Mouse (Mus musculus) thymus, postnatal 0 days (tissue): ENCODE measurements around the gene Yif1b. TPM values are rescaled to one million over a fixed set of nuclear protein-coding genes. Genes with fewer than 3 reads are reported as not detected.

Experiments used
- DNase-seq: peaks from one replicate; pipeline ENCODE4 v3.0.0-alpha.2; 2015; ENCODE audit warnings: low spot score
- polyA plus RNA-seq: library from polyadenylated mRNA; unstranded; fragments of >200 nt; fragmentation: Nextera tagmentation; extraction: Ambion mirVana; gene quantifications from 2 replicates; pipeline ENCODE4 v1.2.1, GENCODE M21; 2015

Yif1b gene
- polyA plus RNA-seq, 1 experiment from 2014 or later, result 76.4 TPM

GRCm38 (mm10) chr7:29279924-29280323 is 41.8 kb downstream of the Yif1b start:
- no peak for DNase-seq

- peak; percentile 73 for DNase-seq
Measured at GRCm38 (mm10) chr7:29280801-29281200, 42.7 kb downstream of the Yif1b start.

DNA sequence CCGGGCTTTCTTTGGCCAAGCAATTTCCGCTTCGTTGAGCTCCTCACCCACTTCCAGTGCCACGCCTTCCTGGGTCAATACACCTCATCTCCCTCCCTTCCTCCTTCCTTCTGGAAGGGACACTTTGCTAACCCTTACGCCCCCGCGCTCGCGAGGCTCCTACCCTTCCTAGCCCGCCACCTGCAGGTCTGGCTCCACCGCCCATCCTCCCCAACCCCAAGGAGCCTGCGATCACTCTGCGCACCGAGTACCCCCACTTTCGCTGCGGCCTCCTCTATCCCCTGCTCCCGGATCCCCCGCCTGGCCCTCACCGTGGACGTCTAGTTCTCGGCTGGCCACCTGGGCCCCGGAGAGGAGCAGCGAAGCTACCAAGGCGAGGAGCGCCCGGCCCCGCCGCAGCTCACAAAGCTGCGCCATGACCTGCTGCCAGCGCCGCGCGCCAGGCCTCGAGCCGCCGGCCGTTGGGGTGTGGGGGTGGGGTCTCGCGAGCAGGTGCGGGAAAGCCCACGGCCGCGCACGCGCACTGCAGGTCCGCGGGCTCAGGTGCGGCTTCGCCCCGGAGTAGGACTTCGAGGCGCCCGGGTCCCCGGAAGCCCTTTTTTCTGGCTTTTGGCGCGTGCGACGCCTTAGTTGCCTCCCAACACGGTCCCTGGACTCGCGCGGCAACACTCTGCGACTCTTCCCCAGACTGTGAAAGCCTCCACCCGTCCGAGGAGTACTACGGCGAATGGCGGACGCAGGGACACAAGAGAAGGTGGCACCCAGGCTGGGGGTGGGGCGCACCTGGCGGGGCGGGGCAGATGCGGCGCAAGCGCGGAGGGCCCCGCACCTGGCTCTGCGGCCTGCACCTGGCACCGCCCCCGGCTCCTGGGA is 43.3 kb downstream of the Yif1b start, which contains the start of gene Spint2:
Spint2 (minus strand) TSS at position 712 of the 873 bp plus-strand sequence.
- DNase-seq, result peak; percentile 86

GRCm38 (mm10) chr7:29282074-29282554 is 44.0 kb downstream of the Yif1b start:
- no peak for DNase-seq

DNA sequence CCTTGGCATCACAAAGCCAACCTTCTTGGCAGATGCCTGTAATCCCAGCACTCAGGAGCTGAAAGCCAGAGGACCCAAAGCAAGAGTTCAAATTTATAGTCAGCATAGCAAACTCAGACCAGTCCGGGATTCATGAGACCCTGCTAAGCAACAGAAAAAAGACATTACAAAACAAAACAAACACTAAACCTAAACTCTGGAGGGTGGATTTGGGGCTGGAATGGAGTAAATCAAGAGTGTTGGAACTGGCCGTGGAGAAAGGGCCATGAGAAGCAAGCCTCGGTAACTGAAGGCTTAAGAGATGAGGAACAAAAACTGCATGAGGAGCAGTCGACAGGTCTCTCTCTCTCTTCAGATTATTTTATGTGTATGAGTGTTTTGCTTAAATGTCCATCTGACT is 45.7 kb downstream of the Yif1b start:
- DNase-seq, result no peak

GRCm38 (mm10) chr7:29284523-29284922 is 46.4 kb downstream of the Yif1b start:
- DNase-seq, result no peak

DNA sequence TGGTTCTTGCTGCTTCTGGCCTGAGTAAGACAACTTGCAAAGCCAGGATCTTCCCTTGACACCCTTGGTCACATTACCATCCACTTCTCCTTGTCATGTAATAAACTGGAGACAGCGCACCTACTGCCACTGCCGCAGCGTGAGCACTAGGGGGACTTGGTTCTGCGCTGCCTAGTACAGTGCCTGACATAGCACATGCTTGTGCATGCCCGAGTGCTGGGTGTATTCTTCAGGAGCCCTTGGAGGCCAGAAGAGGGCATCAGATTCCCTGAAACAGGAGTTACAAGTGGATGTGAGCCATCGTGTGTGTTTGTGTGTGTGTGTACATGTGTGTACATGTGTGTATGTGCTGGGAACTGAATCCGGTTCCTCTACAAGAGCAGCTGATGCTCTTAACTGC is 49.4 kb downstream of the Yif1b start:
- DNase-seq, result no peak

GRCm38 (mm10) chr7:29288079-29288478 is 50.0 kb downstream of the Yif1b start:
- no peak for DNase-seq

DNA sequence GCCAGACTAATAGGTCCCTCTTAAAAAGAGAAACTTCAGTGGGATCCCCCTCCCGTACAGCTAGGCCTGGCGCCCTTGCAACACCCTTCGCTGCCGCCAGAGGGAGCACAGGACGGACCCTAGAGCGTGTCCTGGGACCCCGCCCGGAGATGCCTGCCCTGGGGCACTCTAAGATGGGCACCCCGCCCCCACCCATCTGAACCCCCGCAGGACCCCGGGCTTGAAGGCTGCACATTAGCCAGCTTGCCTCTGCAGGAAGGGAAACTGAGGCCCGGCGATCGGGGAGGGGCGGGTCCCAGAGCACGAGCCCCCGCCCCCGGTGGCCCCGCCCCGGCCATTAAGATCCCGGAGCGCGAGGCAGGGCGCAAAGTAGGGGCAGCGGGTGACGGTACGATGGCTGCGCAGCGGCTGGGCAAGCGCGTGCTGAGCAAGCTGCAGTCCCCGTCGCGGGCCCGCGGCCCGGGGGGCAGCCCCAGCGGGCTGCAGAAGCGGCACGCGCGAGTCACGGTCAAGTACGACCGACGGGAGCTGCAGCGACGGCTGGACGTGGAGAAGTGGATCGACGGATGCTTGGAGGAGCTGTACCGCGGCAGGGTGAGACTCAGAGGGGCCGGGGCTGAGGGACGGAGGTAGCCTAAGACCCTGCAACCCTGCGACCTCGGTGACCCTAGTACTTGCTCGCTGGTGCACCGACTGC is 51.0 kb downstream of the Yif1b start, which contains the start of gene Ppp1r14a:
Ppp1r14a (plus strand) TSS at position 367 of the 697 bp plus-strand sequence.
- DNase-seq, result peak; percentile 72

DNA sequence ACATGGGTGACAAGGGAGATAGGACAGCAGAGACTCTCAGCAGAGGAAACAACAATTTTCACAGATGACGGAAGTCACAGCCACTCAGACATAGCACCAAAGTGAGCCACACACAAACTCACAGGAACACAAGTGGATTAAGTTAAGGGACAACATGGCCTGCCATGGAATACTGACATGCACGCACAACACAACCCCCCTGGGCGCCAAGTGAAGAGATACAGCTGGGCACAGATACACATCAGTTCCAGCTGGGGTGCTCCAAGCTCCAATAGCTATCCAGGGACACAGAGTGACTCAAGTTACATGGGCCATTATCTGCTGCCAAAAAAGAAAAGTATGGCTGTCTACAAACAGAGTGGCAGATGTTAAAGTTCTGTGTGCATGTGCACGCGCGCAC is 51.7 kb downstream of the Yif1b start:
- DNase-seq, result no peak

DNA sequence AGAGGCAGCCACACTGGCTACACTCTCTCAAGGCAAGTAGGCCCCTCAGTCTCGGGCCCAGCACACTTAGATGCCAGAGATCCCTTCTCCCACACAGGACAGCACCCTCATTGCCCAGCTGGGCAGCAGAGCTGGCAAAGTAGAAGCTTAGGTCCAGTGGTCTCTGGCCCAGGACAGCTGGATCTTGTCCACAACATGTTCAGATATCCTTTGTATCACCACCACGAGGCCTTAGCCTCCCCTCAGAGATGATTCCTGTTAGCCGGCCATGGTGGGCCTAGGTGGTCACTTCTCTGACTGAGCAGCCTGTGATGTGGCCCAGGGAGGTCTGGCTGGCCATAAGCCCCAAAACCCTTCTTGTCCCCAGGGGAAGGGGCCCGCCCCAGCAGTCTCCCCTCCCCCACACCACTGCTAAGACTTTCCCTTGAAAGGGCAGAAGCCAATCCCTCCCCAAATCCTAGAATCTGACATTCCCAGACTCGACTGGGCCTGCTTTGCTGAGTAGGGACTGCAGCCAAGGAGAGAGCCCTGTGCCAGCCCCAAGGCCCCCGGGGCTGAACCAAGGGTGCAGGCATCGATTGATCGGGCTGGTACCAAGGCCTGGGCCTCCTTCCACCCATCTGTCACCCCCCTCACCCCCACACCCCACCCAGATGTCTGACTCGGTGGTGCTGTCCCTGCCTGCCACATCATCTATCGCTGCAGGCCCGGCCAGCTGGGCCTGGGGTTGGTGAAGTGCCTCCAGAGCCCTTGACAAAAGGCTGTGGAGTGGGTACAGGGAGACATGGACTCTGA is 52.8 kb downstream of the Yif1b start:
- no peak for DNase-seq

DNA sequence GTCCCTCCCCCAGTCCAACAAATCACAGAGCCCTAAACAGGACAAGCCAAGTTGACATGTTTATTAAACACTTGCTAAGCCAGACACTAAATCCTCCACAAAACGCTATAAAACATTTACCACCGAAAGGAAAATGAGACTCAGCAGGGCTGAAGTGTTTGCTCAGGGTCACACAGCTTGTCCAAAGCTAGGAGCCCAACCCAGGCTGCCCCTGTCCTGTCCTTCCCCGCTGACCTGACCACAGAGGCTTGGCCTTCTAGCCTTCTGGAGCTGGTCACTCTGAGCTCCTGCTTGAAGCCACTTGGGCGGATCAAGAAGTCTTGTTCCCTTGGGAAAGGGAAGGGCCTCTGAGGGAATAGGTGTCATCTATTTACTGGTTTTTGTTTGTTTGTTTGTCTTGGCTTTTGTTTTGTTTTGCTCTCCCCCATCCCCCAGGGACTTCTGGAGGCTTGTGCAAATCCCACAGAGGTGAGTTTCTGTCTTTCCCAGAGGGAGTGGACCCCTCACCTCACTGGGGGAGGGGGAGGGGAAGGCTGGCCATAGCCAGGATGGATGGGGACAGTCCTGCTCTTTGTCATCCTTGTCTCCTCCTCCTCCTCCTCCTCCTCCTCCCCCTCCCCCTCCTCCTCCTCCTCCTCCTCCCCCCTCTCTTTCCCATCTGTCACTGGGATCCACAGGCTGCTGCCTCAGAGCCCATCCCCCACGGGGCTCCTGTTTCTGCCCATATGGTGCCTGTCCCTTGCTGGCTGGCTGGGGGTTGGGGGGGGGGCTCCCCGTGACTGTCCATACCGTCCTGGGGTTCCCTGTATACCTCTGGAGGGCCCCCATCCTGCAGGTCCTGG is 53.7 kb downstream of the Yif1b start:
- DNase-seq, result no peak

DNA sequence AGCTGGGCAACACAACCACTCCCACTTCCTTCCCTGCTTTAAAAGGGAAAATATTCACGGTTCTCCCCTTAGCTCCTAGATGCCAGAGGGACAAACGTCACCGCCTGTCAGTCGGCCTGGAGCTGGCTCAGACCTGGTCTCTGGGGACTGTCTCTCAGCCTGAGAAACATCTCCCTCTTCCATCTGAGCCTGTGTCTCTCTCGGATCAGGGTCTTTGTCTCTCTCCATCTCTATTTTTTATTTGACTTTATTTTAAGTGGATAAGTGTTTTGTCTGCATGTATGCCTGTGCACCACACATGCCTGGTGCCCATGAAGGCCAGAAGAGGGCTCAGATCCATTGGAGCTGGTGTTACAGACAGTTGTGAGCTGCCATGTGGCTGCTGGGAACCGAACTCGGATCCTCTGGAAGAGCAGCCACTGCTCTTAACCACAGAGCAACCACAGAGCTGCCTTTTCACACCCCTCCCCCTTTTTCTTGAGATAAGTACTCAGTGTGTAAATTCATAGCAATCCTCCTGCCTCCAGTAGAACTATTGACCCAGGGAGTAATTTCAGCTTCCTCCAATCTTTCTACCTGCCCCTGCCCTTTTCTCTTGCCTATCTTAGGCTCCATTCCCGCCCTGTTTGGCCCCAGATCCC is 54.4 kb downstream of the Yif1b start:
- DNase-seq, result peak; percentile 24

DNA sequence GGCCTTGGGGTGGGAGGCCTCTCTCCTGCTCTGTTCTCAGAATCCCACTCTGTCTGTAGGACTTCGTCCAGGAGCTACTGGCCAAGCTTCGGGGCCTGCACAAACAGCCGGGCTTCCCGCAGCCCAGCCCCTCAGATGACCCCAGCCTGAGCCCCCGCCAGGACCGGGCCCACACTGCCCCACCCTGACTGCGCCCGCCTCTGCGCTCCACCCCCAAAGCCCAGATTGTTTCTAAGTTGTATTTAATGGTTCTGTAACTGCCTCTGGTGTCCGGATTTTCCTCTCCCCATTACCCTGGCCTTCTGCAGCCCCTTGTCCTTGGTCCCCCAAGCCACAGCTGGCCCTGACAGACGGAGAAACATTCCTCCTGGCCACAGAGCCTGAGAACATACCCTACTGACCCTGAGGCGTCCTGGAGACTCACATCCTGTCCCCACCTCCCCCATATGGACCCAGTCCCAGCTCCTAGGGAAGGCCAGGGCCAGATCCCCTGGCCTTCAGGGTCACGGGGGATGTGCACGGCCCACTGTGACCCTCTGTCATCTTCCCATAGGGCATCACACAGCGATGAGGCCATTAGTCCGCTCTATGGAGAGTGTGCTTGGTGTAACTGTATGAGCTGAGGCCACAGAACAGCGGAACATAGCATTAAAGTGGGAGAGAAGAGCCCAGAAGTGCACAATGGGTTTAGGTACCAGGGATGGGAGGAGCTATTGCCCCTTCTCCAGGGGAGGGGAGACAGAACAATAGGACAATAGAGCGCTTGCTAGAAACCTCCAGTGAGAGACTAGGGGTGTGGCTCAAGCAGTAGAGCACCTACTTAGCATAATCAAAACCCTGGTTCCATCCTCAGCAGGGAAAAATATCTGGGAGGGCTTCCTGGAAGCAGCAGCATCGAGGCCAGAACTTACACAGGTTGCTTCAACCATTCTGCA is 55.3 kb downstream of the Yif1b start:
- no peak for DNase-seq

DNA sequence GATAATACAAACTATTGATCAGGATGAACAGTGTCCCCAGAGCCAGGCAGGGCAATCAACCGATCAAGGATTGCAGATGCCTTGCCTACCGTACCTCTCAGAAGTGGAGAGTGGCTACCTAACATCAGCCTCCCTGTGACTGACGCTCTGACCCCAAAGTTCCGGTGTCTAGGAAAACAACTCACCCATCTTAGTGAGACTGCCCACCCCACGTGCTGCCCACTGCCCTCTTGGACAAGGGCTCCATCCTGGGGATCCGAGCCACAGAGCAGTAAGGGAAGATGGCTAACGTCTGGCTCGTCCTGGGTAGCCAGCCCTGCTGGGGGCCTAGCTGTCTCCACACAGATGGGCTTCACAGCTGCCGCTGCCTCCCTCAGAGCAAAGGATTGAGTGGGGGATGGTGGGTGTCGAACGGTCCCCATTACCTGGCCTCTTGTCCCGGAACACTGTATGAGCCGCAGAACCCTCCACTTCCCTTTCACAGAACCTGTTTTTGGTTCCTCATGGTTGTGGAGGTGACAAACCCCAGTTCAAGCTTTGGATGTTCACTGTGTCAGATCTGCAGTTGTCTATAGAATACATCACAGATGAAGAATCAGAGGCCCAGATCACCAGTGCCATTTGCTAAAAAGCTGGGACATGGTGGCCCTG is 56.1 kb downstream of the Yif1b start:
- no peak for DNase-seq

DNA sequence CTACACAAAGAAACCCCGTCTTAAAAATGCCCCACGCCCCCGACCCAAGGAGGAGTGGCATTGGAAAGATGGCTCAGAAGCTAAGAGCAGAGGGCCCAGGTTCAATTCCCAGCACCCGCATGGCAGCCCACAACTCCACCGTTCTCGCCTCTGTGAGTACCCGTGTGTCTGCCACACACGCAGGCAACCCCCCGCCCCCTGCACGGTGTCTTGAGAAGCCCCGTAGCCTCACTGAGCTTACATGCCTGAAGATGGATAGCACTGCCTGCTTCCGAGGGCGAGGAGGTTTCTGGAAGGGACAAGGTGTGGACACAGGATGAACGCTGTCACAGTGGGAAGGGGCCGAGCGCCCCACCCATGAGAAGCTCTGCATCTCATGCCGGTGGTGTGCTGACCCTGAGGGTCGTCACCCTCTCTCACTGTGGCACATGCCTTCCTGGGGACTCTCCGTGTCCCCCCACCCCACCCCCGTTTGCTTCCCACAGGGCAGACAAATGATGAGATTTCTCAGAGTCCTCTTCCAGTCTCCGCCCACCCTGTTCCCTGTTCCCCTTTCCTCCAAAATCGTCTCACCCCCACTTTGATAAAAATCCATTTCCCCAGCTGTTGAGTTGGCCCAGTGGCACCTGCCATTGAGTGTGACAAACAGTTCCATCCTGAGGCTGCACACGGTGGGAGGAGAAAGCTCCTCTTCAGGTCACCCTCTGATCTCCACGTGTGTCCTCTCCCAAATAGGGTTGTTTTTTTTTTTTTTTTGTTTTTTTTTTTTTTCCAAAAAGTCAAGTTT is 57.9 kb downstream of the Yif1b start:
- DNase-seq, result no peak

- peak; percentile 80 for DNase-seq
Measured at GRCm38 (mm10) chr7:29296998-29297397, 58.9 kb downstream of the Yif1b start.
